Mouse (Mus musculus): ENCODE data around the gene Taok1.

DNA sequence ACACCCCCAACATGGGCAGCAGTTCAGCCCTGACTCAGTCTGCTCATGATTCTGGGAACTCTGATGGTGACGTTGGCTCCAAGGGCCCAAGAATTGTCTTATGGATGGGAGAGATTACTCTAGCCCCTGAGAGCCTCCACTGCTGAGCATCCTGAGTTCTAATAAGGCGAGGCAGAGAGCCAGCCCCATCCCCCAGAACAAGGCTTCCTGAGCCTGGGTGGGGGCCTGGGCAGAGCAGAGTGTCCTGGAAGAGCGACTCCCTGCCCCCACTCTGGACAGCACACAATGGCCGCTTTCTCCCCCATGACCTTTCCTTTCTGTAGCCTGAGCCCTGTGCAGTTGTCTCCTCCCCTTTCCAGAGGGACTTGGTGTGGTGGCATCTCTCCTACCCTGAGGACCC, 109.8 kb downstream of the Taok1 start:
- no peak for TF ChIP-seq CTCF (IDR thresholded peaks at IDR 0.05; ENCODE audit: borderline replicate concordance, extremely low read depth, insufficient read depth, insufficient read length)
- no peak for TF ChIP-seq POLR2A (IDR thresholded peaks at IDR 0.05; ENCODE audit: borderline replicate concordance, extremely low read depth, insufficient read depth, insufficient read length, poor library complexity, severe bottlenecking)

All from brain, embryonic 14.5 days (tissue).